Mouse (Mus musculus): ENCODE data around the gene Iqschfp.

GRCm38 (mm10) chr3:68306726-68307125, 414.7 kb downstream of the Iqschfp start:
- no peak for TF ChIP-seq EP300 (IDR thresholded peaks at IDR 0.05; ENCODE audit: low read depth)
- TF ChIP-seq CTCF (IDR thresholded peaks at IDR 0.05; ENCODE audit: low read depth), result no peak

Data from liver, postnatal 0 days (tissue).